Mouse (Mus musculus): ENCODE measurements around the gene Acsl5.
A peak's percentile ranks its signal among the peaks of the same experiment; 100 is the strongest.

The Acsl5 gene

DNA sequence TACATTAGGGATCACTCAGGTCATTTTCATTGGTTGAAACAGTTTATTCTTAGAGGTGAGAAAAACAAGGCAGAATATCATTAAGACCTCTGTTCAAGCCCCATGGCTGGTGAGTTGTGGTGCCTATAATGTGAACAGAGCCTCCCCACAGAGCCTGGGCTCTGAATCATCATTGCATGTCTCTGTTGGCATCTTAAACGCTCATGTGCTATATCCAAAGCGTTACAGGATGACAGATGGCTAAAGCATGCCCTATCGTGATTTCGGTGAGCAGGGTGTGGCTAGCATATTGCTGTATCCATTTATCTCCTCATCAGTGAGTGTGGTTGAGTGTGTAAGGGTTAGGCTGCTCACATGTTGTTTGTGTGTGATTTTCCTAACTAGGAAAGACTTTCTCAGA lies 75.8 kb downstream of the Acsl5 start:
- no peak for DNase-seq (ENCODE audit: low read depth, low spot score)

DNA sequence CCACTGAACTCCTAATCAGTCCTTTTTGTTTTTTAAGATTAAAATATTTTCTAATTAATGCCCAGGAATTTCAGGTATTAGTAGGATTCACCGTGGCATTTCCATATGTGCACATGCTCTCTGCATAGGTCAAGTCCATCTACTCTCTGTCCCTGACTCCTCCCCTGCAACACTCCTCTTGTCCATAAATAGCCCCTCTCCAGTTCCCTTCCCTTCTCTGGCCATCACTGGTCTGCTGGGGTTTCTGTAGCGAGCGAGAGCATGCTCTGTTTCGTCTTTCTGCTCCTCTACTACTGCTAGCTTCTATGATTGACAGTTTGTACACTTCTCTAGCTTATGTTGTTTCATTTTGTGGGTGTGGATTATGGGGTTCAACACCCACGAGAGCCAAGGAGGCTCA lies 80.0 kb downstream of the Acsl5 start:
- no peak for DNase-seq (ENCODE audit: low read depth, low spot score)

DNA sequence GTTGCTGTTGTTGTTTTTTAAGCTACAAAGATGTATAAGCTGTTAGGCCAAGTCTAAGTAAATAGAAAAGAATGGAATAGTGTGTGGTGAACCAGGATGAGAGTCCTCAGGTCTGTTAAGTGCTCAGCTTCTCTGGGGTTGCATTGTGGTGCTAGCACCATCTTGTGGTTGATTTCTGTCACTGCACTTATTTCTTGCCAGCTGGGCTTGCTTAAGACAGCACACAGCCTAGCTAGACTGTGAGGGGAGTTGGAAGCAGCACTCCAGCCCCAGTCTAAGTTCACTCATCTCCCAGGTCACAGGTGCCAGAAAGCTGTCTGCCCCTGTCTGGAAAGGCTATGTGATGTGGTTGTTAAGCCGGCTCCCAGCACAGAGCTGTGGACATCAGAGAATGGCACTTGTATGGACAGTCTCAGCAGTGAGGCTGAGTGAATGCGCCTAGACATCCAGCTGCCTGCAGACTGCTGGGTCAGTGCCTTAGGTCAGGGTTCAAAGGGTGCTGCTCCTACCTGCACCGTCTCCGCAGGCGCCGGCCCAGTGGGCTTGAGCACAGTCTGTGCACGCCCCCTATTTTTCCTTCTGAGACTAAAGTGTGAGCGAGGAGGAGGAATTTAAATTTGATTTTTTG lies 81.0 kb downstream of the Acsl5 start:
- DNase-seq (ENCODE audit: low read depth, low spot score) = peak; percentile 86

DNA sequence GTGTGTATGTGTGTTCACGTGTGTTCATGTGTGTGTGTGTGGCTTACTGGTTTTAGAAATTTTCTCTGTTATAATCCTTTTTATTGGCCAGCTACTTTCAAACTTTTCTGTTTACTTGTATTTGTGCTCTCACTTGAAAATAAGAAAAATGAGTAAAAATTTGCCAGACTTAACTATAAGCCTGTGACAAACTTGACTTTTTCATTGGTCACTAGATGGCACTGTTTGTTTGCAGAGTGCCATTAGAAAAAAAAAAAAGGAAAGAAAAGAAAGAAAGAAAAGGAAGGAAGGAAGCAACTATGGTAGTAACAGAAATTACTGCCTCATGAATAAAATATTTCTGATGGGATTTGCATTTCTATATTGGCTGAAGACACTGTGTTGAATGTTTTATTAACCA lies 84.1 kb downstream of the Acsl5 start:
- peak; percentile 10 for DNase-seq (ENCODE audit: low read depth, low spot score)

DNA sequence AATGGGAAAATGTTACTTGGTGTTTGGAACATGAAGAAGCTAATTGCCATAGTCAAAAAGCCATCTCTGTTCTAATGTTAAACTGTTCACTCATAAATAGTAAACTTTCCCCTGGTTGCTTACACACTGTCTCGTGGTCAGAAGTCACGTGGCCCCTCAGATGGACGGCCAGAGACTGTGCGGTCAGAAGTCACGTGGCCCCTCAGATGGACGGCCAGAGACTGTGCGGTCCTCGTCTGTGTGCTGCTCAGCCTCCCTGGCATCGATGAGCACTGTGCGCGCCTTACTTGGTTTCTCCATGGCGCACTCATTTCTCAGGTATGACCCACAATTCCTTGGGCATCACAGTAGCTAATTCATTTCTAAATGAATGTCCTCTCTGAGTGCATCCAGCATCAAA lies 84.7 kb downstream of the Acsl5 start:
- no peak for DNase-seq (ENCODE audit: low read depth, low spot score)

DNA sequence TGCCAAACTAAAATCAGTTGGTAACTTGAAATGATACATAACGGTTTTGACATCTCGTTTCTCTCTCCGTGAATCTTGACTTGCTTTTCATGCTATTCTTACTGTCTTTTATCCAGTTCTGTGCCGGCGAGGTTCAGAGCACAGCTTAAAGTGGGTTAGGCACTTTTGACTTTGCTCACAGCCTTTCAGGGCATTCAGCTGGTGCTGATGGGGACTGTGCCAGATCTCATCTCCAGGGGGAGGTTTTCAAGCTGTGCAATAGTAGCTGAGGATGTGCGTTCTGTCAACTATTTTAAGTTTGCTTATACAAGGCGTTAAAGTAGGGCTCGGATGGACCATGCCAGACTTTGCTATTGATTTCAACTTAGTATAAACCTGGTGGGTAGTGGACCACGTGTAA lies 85.3 kb downstream of the Acsl5 start:
- no peak for DNase-seq (ENCODE audit: low read depth, low spot score)

DNA sequence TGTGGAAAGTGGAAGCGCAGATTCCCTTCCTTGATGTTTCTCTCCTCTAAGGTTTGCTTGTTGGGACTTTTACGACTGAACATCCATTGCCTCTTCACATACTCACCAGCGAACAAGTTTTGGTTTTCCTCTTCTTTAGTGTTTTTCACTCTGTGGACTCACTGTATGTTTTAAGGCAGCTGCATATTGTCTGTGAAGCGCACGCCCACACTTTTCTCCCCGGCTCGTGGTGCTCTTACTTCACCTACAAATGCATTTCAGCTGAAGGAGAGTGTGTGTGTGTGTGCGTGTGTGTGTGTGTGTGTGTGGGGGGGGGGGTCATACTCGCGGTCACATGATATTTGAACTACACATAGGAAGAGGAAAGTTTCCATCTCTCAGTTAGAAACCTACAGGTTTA lies 85.9 kb downstream of the Acsl5 start:
- DNase-seq (ENCODE audit: low read depth, low spot score) = no peak

DNA sequence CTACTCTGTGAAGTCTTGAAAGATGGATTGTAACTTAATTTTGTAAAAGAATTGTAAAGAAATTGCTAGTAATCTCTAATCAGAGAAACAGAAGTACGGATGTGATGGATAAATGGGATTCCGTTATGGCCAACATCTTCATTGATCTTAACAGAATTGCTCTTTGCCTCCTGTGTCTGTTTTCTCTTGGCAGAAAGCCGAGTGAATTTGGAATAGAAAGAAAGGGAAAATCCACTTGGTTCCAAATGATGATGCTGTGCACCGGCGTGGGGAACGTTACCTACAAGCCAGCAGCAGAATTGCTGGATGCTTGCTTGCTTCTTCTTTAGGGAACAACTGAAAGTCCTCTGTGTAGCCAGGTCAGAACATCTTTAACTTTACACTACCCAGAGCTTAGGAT lies 88.8 kb downstream of the Acsl5 start:
- DNase-seq (ENCODE audit: low read depth, low spot score) = no peak

DNA sequence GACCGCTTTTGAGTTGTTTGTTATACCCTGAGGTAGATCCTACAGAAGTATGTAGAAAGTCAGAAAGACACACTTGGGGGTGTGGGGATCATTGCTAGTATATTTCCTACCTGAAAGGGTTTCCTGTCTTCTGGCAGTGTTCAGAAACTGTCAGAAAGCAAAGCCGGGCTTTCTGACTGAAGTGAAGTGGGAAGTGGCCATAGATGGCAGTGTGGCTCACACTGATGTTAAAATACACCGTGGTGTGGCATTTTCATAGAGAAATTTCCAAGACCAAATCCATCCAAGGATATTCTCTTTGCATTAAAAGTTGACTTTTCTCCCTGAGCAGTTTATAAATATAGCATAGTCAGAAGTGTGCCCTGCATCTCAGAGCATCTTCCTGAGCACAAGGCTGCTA lies 89.6 kb downstream of the Acsl5 start:
- no peak for DNase-seq (ENCODE audit: low read depth, low spot score)

DNA sequence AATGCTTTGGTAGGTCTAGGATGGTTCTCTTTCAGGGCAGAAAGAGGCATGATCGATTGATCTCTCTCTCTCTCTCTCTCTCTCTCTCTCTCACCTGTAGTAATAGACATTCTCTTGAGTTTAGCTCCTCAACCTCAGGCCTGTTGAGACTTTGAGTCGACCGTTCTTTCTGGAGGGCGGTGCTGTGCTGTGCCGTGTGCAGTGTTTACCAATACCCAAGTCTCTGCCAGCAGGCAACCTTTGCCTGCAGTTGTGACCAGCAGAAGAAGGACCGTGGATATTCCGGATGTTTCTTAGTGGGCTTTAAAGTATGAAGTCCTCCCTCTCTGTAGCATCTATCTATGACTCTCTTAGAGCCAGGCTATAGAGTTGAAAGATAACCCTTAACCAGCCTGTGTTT lies 90.7 kb downstream of the Acsl5 start:
- no peak for DNase-seq (ENCODE audit: low read depth, low spot score)

DNA sequence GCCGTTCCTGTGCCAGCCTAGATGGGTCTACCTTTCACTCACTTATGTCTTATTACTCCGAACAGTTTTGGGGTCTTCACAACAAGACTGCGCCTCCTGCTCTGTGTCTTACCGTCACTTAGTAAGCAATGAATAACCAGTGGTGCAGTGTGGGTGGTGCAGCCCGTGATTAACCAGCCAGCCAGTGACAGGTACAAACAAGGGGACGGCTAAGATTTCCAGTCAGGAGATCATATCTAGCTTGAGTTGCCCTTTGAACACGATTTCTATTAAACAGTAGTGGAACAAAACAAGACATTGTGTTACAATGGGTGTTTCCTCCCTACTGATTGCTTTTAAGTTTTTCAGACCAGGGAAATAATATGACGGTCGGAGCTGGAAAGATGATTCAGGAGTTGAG lies 91.5 kb downstream of the Acsl5 start:
- no peak for DNase-seq (ENCODE audit: low read depth, low spot score)

All from mesoderm, embryonic 11.5 days (tissue).